Mouse (Mus musculus): ENCODE data around the gene Tmem169.

Tmem169 gene

GRCm38 (mm10) chr1:72284539-72284938, 370 bp downstream of the Tmem169 start:
- no peak for DNase-seq (ENCODE audit: low read depth, low spot score)

- no peak for DNase-seq (ENCODE audit: low read depth, low spot score)
Measured at GRCm38 (mm10) chr1:72286904-72287303, 2.7 kb downstream of the Tmem169 start.

GRCm38 (mm10) chr1:72287893-72288292, 3.7 kb downstream of the Tmem169 start:
- DNase-seq (ENCODE audit: low read depth, low spot score) = no peak

- no peak for DNase-seq (ENCODE audit: low read depth, low spot score)
Measured at GRCm38 (mm10) chr1:72288527-72289150, 4.5 kb downstream of the Tmem169 start.

GRCm38 (mm10) chr1:72290896-72291295, 6.7 kb downstream of the Tmem169 start:
- no peak for DNase-seq (ENCODE audit: low read depth, low spot score)

GRCm38 (mm10) chr1:72291421-72291820, 7.3 kb downstream of the Tmem169 start:
- DNase-seq (ENCODE audit: low read depth, low spot score) = no peak

- DNase-seq (ENCODE audit: low read depth, low spot score) = no peak
Measured at GRCm38 (mm10) chr1:72291925-72292324, 7.8 kb downstream of the Tmem169 start.

GRCm38 (mm10) chr1:72293869-72294663, 9.9 kb downstream of the Tmem169 start:
- no peak for DNase-seq (ENCODE audit: low read depth, low spot score)

- DNase-seq (ENCODE audit: low read depth, low spot score) = peak; percentile 66
Measured at GRCm38 (mm10) chr1:72295746-72296145, 11.6 kb downstream of the Tmem169 start.

- DNase-seq (ENCODE audit: low read depth, low spot score) = no peak
Measured at GRCm38 (mm10) chr1:72301845-72302244, 17.7 kb downstream of the Tmem169 start.

- no peak for DNase-seq (ENCODE audit: low read depth, low spot score)
Measured at GRCm38 (mm10) chr1:72306241-72306640, 22.1 kb downstream of the Tmem169 start.

GRCm38 (mm10) chr1:72306679-72307181, 22.6 kb downstream of the Tmem169 start:
- DNase-seq (ENCODE audit: low read depth, low spot score) = peak; percentile 24

- peak; percentile 93 for DNase-seq (ENCODE audit: low read depth, low spot score)
Measured at GRCm38 (mm10) chr1:72307317-72307798, 23.2 kb downstream of the Tmem169 start, which contains the start of gene Xrcc5. Gene Xrcc5 (plus strand): TSS chr1:72307421.

GRCm38 (mm10) chr1:72308919-72309318, 24.8 kb downstream of the Tmem169 start:
- peak; percentile 34 for DNase-seq (ENCODE audit: low read depth, low spot score)

GRCm38 (mm10) chr1:72309744-72310424, 25.7 kb downstream of the Tmem169 start:
- DNase-seq (ENCODE audit: low read depth, low spot score) = peak; percentile 66

GRCm38 (mm10) chr1:72312701-72313398, 28.7 kb downstream of the Tmem169 start:
- no peak for DNase-seq (ENCODE audit: low read depth, low spot score)

- no peak for DNase-seq (ENCODE audit: low read depth, low spot score)
Measured at GRCm38 (mm10) chr1:72313399-72314039, 29.4 kb downstream of the Tmem169 start.

- DNase-seq (ENCODE audit: low read depth, low spot score) = no peak
Measured at GRCm38 (mm10) chr1:72315447-72315846, 31.3 kb downstream of the Tmem169 start.

GRCm38 (mm10) chr1:72316409-72316808, 32.2 kb downstream of the Tmem169 start:
- DNase-seq (ENCODE audit: low read depth, low spot score) = no peak

GRCm38 (mm10) chr1:72316901-72317300, 32.7 kb downstream of the Tmem169 start:
- no peak for DNase-seq (ENCODE audit: low read depth, low spot score)

GRCm38 (mm10) chr1:72320759-72321158, 36.6 kb downstream of the Tmem169 start:
- no peak for DNase-seq (ENCODE audit: low read depth, low spot score)

Data from skeletal muscle tissue, adult 2 months (tissue).